Mouse (Mus musculus) kidney, postnatal 14 days (tissue): ENCODE measurements around the gene Gm8271.
"Not testable (repeated sequence)": the region's sequence is repeated elsewhere in the genome, so short reads cannot be mapped to it uniquely, and the experiment has no call there.

ENCODE experiments used
- DNase-seq: peaks from one replicate; pipeline ENCODE4 v3.0.0; 2022; ENCODE audit warnings: mixed read lengths

The Gm8271 gene

GRCm38 (mm10) chr14:5185493-5185892 is at the start of gene Gm8271:
Gene Gm8271 (plus strand): TSS chr14:5185793.
- DNase-seq = not testable (repeated sequence)

GRCm38 (mm10) chr14:5164235-5164634 is 21.4 kb upstream of the Gm8271 start, which contains the start of gene Gm3317:
Gene Gm3317 (plus strand): TSS chr14:5164535.
- not testable (repeated sequence) for DNase-seq
